Mouse (Mus musculus) kidney, postnatal 36 days (tissue): ENCODE results near the gene Fam126b.
A peak's percentile ranks its signal among the peaks of the same experiment; 100 is the strongest.
"Not testable (repeated sequence)": the region's sequence is repeated elsewhere in the genome, so short reads cannot be mapped to it uniquely, and the experiment has no call there.

ENCODE experiments used
- DNase-seq, 2 experiments: peaks; one replicate each; pipeline ENCODE4 v3.0.0; 2021 to 2022; ENCODE audit warnings: mixed read lengths in 2 of 2

Fam126b gene

DNA sequence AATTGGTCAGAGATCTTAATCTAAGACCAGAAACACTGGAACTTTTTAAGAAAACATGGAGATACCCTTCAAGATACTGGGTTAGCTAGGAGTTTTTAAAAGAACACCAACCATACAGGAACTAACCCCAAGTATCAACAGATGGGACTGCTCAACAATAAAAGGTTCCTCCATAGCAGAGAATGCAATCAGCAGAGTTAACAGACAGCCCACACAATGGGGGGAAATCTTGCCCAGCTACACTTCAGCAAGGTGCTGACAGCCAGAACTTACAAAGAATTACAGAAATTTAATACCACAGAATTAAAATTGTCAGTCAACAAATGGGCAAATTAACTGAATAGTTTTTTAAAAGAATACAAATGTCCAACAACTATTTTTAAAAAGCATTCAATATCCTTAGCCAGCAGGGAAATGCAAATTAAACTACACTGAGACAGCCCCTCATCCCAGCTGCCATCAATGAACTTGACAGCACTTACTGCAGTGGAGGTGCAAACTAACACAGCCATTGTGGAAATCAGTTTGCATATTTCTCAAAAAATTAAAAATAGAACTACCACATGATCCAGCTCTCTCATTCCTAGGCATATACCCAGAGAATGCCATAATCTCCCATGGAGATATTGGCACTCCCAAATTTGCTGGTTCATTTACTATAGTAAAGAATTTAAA, 17.5 kb downstream of the Fam126b start:
- no peak for DNase-seq

DNA sequence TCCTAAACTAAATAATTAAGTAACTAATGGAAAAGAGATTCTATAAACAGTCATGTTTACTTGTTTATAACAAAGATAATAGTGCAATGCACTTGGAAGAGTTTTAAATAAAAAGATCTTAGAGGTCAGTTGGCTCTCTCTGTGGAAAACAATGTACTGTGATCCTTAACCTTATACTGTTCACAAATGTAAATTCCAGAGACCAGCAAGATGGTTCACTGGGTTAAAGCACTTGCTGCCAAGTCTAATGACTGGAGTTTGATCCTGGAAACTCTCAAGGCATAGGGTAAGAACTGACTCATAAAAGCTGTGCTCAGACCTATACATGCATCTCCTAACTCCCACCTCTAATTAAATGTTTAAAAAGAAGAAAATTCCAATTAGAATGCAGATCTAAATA, 19.5 kb downstream of the Fam126b start:
- peak; percentile 41 to 71 for DNase-seq

DNA sequence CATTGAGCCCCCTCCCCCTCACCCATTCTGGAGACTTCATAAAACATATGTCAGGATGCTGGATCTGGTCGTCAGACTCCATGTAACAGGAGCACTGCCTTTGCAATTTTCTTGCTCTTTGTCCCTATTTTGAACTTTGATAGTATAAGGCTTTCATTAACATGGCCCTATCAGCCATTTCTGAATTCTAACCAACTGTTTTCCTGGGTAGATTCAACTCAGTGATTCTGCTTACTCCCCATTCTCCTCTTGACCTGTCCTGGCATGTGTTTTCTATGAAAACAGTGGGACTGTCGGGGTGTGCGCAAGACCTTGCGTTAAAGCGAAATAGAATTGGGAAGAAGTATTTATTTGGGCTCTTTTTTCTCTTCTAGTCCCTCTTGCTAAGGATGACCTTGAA, 21.1 kb downstream of the Fam126b start:
- peak in 1 of 2 experiments; percentile 37 for DNase-seq

DNA sequence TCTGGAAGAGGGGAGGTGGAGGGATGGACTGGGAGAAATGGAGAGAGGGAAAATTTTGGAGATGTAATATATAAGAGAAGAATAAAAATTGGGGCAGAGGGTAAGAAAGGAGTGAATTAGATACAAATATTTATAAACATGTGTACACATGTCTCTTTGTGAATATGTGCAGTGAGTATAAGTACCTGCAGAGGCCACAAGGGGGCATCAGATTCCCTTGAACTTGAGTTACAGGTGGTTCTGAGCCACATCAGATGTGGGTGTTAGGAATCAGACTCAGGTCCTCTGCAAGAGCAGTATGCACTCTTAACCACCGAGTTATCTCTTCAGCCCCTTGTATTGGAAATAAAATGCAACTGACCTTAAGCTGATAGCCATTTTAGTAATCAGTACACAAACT, 23.7 kb downstream of the Fam126b start:
- DNase-seq = peak; percentile 60 to 81

DNA sequence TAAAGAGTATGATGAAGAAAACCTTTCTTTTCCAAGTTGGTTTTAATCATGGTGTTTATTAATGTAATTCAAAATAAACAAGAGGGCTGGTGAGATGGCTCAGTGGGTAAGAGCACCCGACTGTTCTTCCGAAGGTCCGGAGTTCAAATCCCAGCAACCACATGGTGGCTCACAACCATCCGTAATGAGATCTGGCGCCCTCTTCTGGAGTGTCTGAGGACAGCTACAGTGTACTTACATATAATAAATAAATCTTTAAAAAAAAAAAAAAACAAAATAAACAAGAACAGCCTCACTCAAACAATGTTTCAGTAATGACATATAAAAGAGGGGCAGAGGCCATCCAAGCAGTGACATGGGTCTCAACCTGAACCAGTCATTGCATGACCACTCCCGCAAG, 25.8 kb downstream of the Fam126b start:
- not testable (repeated sequence) for DNase-seq

DNA sequence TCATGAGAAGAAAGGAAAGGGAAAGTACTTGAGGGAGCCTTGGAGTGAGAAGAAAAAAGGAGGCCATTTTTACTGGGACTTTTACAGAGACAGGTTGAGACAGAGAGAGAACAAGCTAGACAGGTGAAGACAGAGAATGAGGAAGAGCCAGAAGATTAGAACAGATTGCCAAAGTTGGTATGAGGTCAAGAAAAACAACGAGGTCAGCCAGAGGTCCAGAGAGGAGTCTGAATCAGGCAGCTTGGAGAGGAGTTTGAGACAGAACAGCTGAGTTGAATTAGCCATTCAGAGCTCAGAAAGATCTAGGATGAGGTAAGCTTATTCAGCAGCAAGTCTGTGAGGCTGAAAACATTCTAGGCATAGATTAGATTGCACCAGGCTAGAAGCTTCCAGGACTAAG, 44.7 kb downstream of the Fam126b start:
- DNase-seq = no peak

DNA sequence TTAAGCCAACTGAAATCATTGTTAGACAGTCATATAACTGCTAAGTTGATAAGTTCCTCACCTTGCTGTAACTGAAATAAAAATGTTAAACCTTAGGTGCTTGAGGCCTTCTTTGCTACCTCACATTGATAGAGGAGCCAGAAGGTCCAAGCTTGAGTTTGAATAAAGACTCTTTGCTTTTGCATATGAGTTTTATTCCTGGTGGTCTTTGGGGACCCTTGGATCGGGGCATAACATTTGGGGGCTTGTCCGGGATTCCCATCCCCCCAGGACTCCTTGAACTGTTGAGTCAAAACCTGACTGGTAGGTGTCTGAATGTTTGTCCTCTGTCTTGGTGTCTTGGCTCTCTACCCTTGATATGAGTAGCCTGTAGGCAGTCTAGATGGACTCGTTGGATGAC, 78.9 kb downstream of the Fam126b start:
- peak in 1 of 2 experiments; percentile 13 for DNase-seq

DNA sequence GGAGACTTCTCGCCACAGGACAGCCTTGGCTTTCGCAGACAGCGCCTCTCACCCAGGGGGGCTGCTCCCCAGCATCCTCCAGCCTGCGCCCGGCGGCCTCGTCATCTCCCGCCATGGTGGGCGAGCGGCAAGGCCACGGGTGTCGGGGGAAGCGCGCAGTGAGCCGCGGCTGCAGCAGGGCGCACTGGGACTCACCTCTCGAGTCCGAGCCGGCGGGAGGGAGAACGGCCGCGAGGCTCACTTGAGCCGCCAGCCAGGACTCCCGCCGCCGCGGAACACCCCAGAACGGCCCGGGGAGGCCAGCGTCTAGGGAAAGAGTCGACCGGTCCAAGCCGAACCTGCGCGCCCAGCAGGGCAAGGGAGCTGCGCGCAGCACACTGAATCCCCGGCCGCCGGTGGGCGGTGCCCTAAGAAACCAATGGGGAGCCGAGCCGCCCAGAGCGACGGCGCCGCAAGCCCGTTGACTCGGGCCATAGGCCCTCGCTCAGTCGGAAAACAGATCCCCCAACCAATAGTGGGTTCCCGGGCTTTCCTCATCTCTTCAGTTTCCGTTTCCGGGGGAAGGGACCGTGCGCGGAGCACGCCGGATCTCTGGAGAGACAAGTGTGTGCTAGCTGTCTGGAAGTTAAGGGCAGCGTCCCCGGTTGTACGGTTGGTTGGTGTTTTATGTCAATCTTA, 81.4 kb downstream of the Fam126b start, which contains the start of gene Orc2:
Gene Orc2, minus strand, starts transcription at position 533 of the 678 bp plus-strand sequence.
- DNase-seq = peak; percentile 94 to 95

DNA sequence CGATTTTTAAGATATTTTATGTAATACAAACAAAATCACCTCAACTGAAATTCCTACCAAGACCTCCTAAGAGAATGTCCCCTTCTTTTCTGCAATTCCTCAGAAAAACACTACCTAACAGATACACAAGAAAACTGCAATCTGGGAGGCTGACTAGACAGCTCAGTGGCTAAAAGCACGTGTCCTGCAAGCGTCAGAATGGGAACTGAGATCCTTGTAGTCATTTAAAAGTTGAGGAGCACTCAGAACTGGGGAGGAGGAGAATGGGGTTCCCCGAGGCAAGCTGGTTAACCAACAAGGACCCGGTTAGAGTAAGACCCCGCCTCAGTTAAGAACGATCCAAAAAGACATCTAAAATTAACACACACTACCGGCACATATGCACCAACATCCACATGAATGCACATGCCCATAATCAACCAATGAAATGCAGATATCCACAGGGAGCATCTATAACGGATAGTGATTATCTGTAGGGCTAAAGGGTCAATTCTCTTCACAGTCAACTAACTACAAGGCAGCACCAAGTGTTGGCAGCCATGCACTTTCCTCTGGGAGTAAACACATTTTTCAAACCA, 82.2 kb downstream of the Fam126b start:
- DNase-seq = no peak

DNA sequence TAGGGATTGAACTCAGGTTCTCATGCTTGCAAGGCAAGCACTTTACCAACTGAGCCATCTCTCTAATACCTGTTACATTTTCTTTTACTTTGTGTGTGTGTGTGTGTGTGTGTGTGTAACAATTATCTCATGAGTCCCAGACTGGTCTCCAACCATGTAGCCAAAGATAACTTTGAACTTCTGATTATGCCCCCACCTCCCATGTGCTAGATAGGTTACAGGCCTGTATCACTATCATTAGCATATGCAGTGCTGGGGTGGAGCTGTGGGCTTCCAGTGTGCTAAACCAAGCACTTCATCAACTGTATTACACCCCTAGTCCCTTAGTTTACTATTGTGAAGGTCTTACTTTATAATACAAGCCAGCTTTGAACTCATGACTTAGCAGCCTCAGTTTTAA, 83.0 kb downstream of the Fam126b start:
- DNase-seq = no peak

DNA sequence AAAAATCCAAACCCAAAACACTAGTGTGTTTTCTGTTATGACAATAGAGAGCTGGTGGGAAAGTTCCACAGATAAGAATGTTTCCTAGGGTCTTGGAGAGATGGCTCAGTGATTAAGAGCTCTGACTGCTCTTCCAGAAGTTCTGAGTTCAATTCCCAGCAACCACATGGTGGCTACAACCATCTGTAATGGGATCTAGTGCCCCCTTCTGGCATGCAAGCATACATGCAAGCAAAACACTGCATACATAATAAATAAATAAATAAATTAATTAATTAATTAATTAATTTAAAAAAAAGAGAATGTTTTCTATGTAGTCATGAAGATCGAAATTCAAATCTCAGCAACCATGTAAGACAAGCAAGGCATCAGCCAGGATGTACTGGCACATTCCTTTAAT, 87.4 kb downstream of the Fam126b start:
- DNase-seq = no peak

DNA sequence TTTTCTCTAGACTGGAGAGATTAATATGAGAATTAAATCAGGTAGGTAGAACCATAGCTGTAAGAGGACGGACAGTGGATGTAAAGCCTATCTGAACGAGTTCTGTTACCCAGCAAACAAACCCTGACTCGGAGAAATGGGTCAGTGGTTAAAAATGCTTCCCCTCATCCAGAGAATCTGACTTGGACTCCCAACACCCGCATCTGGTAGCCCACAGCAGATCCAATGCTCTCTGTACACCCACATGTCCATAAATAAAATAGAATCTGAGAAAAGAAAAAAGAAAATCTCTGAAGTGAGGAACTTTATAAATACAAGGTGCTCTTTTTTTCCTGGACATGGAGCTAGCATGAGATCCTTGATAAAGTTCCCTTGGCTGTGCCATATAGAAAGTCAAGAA, 88.4 kb downstream of the Fam126b start:
- no peak for DNase-seq

DNA sequence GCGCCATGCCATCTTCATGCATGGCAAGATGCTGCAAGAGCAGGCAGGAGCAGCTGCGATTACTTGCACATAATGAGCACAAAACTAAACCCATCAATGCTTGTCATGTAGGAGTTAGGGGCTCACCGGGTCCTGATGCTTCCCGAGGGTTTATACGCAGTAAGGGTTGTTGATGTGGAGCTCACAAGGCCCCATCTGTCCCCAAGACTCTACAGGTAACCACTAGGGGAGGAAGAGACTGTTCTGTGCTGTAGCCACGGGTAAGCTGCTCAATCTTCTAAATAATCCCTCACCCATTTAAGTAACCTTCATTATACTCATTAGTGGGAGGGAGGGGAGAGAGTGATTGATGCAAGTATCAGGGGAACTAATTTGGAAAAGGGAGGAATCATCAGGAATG, 90.5 kb downstream of the Fam126b start:
- DNase-seq = no peak

DNA sequence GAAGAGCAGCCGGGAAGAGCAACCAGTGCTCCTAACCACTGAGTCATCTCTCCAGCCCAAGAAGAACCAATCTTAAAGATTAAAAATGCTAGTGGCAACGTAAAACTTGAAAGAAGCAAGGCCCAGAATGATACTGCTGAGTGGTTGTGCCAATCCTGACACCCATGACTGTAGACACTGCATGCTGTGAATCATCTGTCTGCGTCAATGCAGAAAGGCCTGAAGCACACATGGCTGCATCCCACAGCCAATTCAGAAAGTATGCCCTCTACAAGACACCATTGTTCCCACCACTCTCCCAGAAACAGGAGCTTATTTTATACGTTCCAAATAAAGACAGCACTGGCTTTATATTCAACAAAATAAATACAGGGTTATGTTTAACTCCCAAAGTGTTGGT, 103.5 kb downstream of the Fam126b start:
- DNase-seq = no peak

DNA sequence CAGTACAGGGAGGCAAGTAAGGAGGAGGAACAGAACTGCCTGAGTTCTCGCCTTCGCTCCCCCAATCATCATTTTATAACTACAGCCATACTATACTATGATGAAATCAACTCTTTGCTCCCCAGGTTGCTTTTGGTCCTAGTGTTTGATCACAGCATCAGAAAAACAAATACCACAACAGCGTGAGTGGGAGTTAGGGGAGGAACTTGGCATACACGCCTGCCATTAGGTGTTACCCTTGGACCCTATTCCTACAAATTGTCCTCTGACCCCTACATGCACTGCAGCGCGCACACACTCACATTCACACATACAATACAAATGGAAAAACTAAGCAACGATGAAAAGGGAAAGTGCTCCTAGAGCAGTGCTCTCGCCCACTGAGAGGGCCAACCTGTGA, 110.5 kb downstream of the Fam126b start:
- no peak for DNase-seq
